Mouse (Mus musculus): ENCODE data around the gene Slc1a3.
"Not testable (repeated sequence)": the region's sequence is repeated elsewhere in the genome, so short reads cannot be mapped to it uniquely, and the experiment has no call there.

Slc1a3 gene

GRCm38 (mm10) chr15:8706178-8706577 lies 4.4 kb downstream of the Slc1a3 start:
- no peak for DNase-seq

- not testable (repeated sequence) for DNase-seq
These were observed 5.0 kb downstream of the Slc1a3 start for GRCm38 (mm10) chr15:8705560-8705959.

- DNase-seq, result no peak
These were observed 12.6 kb downstream of the Slc1a3 start for GRCm38 (mm10) chr15:8697976-8698375.

DNA sequence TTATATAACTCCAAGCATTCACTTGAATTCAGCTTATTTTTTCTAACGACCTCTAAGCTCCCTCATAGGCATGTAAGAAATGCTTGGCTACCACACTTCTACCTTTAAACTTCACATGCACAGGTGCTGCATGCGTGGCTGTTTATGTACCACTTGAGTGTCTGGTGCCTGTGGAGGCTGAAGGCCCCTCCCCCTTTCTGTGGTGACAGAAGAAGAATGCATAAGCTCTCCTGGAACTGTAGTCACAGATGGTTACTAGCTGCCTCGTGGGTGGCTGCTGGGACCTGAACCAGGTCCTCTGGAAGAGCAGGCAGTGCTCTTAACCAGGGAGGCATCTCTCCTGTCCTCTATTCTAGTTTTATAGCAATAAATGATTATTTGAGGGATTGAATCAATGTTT lies 13.1 kb downstream of the Slc1a3 start:
- DNase-seq, result no peak

- not testable (repeated sequence) for DNase-seq
These were observed 20.4 kb downstream of the Slc1a3 start for GRCm38 (mm10) chr15:8690141-8690540.

DNA sequence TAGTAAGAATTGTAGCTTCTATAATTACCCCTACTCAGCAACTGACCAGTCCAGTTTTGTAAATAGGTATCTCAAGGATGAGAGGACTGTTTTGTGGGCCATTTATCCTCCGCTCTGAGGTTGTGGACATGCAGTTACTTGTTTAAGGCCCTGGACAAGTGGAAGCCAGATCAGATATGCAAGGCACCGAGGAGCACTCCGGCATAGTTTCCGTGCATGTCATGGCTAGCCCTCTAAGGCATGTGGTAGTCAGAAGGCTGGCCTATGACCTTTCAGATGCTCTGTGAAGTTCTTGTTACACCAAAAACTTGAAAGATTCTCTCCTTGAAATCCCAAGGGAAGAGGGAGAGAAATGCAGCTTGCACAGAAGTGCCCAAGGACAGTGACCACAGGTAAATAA lies 23.7 kb downstream of the Slc1a3 start:
- DNase-seq, result no peak

- no peak for DNase-seq
These were observed 25.1 kb downstream of the Slc1a3 start for GRCm38 (mm10) chr15:8685506-8685905.

- DNase-seq, result no peak
These were observed 26.3 kb downstream of the Slc1a3 start for GRCm38 (mm10) chr15:8684263-8684662.

- no peak for DNase-seq
These were observed 27.7 kb downstream of the Slc1a3 start for GRCm38 (mm10) chr15:8682871-8683270.

DNA sequence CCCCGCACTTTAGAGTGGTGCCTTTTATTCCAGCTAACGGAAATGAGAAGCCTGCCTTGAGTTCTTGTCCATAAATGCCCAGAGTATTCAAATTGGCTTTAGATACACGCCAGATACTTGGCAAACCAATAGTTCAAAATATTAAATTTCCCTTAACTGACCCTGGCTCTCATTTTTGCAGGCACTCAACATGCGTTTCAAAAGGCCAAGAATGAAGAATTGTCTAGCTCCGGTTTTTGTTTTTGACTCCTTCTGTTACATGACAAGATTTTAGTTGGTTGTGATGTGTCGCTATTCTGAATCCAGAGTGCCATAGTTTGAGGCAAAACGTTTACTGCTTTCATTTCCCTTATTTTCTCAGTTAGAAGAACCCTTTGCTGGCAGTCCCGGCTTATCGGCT lies 28.1 kb downstream of the Slc1a3 start:
- no peak for DNase-seq

DNA sequence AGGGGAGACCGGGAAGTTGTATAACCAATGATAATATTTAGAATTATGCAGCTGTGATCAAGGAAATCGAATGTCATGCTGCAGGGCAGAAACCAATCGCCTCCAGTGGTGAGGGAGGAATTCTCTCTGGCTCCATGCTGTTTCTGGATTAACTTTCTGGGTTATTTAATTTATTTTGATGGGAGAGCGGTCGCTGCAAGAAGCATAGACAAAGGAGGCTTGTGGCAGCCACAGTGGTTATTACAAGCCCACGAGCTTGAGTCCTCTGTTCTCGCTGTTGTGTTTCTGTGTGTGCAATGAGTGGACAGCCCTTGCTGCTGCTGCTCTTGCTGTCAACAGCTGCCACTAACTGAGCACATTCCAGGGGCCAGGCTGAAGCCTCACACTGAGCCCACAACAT lies 28.6 kb downstream of the Slc1a3 start:
- no peak for DNase-seq

- DNase-seq, result no peak
These were observed 29.6 kb downstream of the Slc1a3 start for GRCm38 (mm10) chr15:8681009-8681408.

- no peak for DNase-seq
These were observed 33.6 kb downstream of the Slc1a3 start for GRCm38 (mm10) chr15:8676959-8677358.

DNA sequence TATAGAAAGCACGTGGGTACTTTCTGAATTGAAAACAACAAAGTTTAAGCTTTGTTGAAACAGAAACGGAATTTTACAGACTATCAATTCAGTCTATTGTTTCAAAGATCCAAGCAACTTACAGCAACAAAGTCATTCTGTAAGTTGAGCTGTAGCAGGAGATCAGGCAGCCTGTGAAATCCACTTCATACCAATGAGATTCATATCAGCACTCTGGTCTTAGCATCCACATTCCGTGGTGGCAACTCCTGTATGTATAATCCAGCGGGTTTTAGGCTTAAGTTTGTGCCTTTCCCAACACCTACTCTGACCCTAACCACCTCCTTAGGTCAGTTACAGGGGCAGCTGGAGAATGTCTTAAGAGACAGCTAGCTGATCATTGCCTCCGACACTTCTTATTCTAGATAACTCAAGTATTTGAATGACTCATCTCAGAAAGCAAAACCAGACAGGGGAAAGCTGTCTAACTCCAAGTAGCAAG lies 34.3 kb downstream of the Slc1a3 start:
- no peak for DNase-seq

- no peak for DNase-seq
These were observed 34.9 kb downstream of the Slc1a3 start for GRCm38 (mm10) chr15:8675616-8676015.

DNA sequence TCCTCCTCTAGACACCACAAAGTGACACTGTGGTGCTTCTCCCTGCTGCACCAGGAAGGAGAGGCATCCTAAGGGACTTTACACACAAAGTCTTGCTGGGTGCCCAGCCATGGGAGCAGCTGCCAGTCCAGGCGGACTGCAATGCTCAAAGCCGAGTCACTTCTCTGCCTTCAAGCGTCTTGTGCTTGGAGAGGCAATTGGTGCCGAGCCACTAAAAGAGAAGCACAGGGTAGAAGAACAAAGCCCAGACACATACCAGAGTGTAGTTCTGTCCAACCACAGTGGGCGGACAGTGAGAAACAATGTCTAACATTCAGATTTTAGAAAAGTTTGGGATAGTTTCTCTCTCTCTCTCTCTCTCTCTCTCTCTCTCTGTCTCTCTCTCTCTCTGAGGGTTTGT lies 38.0 kb downstream of the Slc1a3 start:
- DNase-seq, result no peak

DNA sequence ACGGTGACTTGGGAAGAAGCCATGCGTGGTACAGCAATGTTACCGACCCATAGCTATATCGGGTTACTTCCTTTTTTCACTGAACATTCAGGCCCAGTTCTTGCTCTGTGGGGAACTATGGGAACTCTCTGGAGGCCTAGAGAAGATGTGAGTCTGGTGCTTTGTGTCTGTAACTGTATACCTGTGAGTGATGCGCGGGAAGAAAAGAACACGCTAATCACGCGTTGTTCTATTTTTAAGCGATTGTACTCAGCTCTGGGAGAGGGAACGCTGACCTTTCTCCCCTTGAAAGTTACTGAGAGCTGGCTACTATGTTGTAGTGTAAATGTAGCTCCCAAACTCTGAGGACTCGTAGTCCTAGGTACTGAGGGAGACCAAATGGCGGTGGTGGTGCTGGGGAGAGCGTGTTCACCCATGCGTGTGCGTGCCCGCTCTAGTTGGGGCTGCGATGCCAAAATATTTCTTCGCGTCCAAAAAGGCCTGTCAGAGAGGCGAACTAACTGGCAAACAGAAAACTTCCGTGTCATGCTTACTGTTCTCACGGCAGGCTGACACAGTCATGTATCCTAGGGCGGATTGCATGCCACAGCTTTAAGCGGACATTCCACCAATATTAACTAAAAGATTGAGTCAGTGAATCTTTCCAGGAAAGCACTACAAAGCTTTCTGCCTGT lies 42.6 kb downstream of the Slc1a3 start:
- no peak for DNase-seq

DNA sequence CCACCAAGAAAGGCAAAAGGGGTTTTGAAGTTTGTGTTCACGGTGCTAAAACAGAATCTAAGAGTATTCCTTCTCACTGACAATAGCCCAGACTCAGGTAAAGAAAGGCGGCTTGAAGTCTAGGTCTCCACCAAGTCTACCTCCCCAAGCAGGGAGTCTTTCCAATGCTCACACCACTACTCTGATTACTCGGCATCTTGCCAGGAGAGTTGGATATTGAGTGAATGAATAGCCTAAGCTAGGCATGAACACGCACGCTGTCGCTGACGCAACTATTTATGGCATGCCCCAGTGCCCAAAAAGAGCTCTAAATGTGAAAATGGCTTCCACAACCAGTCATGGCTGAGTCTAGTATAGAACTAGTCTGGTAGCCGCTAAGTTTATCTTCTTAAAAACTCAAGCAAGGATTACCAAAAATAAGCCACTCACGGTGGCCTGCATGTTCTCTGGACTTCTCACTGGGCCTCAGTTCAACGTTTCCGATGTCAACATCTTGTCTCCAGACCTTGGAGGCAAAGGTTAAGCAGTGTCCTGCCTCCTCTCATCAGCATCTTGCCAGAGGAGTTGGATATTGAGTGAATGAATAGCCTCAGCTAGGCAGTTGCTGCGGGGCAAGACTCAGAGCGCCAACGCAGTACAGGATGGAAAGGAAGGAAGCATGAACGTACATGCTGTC lies 44.8 kb downstream of the Slc1a3 start:
- no peak for DNase-seq

- DNase-seq, result no peak
These were observed 47.0 kb downstream of the Slc1a3 start for GRCm38 (mm10) chr15:8663348-8664099.

- DNase-seq, result no peak
These were observed 48.7 kb downstream of the Slc1a3 start for GRCm38 (mm10) chr15:8661856-8662255.

GRCm38 (mm10) chr15:8659977-8660376 lies 50.6 kb downstream of the Slc1a3 start:
- DNase-seq, result no peak

DNA sequence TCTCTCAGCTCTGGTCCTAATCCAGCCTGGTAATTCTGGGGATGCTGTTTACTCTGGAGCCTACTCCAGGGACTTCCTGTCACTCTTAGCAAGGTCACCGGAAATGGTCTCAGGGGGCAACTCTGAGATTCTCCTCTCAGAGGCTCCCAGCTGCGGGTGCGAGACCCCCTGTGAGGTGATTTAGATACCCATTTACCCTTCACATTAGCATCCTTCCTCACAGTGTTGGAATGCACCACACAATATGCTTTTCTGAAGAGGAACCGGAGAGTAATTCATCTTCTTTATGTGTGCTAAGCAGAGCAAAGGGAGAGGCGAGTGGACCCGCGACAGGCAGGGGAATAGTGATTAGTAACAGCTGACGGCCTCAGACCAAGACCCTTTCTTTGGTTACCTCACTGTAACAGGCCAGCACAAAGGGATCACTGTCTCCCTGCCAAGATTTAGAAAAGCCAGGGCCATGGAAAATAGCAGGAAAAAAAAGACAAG lies 51.0 kb downstream of the Slc1a3 start:
- no peak for DNase-seq

GRCm38 (mm10) chr15:8658086-8658980 lies 52.2 kb downstream of the Slc1a3 start:
- DNase-seq, result no peak
